Mouse (Mus musculus): ENCODE measurements around the gene Tmem14a.

DNA sequence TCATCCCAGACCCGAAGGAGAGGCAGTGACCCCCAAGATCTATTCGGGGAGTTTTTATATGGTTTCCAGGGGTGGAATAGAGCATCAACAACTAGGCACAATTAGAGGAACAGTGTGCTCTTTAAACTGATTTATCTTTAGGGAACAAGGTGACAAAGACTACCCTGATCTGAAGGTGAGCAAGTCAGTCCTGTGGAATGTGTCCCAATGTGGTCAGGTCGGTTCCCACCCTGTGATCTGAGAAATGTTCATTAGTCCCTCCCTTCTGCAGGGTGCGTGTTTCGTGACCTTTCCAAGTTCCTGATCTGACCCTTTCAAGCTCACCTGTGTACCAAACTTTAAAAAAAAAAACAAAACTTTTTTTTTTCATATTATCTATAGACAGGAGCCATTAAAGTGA is 38.5 kb downstream of the Tmem14a start:
- no peak for TF ChIP-seq POLR2AphosphoS5 (IDR thresholded peaks at IDR 0.05; ENCODE audit: insufficient replicate concordance, low read depth, low read length)
- no peak for TF ChIP-seq CTCF (IDR thresholded peaks at IDR 0.05; ENCODE audit: low read depth, low read length)
- TF ChIP-seq GATA1 (IDR thresholded peaks at IDR 0.05; ENCODE audit: borderline replicate concordance, low read length): no peak
- no peak for TF ChIP-seq TAL1 (conservative IDR thresholded peaks at IDR 0.05; ENCODE audit: low read depth, low read length)
- TF ChIP-seq GATA2 (IDR thresholded peaks at IDR 0.05; ENCODE audit: borderline replicate concordance, low read depth, low read length): no peak
